Mouse (Mus musculus) urinary bladder, postnatal 10 days (tissue): ENCODE results near the gene Dag1.

Experiments
- DNase-seq: peaks from one replicate; pipeline ENCODE4 v3.0.0; 2022; ENCODE audit warnings: low spot score

Gene Dag1

DNA sequence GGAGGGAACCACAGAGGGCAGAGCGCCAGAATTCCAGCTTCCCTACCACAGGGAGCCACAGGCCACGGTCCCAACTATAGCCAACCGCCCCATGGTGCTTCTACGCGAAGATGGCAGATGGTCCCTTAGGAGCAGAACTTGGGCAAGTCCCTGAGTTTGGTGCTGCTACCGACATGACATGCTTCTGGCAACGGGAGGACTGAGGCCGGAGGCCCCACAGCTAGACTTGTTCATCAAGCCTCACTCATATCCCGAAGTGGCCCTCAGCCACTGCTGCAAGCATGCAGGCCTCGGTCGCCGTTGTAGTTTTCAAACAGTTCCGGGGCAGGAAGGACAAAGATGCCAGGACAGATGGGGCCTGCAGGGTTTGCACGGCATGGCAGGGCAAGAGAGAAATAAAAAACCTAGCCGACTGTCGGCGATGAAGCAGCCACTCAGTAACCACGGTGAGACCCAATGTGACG lies 80.2 kb downstream of the Dag1 start:
- DNase-seq: no peak

DNA sequence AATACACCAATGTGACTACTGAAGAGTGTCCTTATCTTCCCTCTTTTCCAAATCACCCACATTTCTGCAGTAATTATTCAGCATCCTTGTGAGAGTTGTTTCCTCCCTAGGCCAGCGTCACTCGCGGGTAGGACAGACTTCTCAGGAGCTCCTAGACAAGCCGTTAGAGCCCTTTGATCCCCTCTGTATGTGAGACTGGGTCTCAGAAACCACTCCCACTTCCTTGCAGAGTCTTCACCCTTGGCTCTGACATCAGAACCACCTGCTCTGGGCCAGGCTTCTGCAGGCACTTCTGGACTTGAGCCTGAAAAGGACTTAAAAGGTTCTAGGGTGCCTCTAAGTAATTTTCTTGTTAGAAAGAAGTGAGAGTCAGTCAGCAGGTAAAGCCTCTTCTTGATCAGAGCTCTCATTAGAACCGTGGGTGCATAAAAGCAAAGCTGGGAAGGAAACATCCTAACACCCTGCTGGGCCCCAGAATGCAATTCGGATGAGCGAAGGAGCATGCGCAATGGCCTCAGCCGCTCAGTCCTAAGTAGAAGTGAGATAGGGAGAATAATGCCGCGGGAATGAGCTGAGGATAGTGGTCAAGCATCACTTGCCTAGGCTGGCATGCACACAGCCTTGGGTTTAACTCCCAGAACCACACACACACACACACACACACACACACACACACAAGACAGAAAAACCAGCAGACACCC lies 80.8 kb downstream of the Dag1 start:
- DNase-seq: no peak

- no peak for DNase-seq
Observed at GRCm38 (mm10) chr9:108178391-108178790, 85.4 kb downstream of the Dag1 start.

DNA sequence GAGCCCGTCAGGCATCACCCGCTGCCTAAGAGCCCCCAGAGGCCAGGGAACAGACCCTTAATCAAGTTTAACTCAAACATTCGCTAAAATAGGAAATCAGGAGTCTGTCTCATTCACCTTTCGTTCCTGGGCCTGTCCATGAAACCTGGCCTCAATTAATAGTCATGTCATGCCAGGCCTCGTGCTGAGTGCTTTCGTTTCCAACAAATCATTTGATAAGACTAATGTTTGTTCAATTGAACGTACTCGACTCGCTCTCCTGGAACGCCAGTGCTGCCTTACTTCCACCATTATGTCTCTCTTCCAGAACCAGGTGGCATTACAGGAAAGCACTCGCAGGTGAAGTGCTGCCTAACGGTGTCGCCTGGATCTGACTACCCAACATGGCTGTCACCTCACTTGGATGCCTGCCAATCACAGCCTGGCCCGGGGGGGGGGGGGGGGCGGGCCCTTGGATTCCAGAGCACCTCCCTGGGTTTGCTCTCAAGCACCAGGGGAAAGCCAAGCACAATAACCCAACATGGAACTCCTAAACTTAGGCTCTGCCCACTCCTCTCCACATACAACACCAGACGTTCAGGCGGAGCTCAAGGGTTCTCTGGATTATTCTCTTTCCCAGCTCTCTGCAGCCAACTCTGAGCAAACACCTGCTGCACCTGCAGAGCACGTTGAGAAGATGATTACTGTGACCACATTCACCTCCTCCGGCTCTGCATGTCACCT lies 88.5 kb downstream of the Dag1 start:
- DNase-seq: no peak

DNA sequence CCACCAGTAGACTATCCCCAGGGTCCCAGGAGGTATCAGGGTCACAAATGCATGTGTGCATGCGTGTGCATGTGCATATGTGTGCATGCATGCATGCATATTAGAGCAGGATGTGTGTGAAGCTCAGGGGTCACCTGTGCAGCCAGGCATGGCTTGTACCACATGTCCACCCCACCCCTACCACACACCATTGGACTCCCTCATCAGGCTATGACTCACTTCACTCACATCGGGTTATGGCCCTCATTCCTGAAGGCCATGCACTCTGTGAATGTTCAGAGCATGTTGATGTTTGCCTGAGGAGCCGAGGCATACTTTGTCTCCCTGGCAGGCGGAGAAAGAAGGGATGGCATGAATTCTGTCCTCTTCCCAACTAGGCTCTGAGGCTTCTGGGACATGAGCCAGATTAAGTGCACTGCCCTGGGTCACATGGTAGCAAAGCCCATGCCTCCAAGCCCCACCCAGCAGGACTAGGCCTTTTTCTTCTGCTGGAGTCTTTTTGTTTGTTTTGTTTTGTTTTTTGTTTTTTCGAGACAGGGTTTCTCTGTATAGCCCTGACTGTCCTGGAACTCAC lies 90.9 kb downstream of the Dag1 start:
- DNase-seq: no peak

GRCm38 (mm10) chr9:108169751-108170150 lies 94.0 kb downstream of the Dag1 start:
- no peak for DNase-seq

DNA sequence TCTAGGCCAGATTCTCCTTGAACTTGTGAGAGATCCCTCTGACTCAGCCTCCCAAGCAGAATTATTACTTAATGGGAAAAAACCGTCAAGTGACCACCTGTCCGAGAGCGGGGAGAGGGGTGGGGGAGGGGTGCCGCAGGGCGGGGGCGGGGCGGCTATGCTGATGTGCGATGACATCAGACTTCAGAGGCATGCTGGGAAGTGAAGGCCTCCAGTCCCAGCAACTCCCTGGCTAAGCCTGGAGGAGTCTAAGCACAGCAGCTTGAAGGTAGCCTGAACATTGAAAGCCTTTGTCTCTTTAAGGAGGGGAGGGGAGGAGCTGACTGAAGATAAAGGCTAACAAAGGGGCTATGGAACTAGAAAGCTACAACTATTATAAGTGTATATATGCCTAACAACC lies 98.6 kb downstream of the Dag1 start:
- no peak for DNase-seq

GRCm38 (mm10) chr9:108163646-108164284 lies 100.0 kb downstream of the Dag1 start:
- no peak for DNase-seq

DNA sequence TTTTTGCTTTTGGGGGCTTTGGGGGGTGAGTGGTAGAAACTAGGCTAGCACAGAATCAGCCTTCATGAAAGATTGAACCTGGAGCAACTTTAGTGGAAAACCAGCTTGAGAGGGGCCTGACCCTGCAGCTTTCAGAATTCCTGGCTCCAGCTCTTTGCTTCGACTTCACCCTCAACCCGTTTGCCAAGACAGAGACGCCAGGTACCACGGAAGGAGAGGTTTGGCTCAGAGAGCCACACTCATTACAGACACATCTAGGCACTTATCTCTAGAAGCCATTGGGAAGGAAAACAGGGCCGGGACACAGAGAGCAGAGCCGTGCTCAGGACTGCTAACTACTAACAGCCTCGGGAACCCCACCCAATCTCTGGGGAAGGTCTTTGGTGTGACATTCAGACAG lies 105.9 kb downstream of the Dag1 start:
- DNase-seq: no peak

DNA sequence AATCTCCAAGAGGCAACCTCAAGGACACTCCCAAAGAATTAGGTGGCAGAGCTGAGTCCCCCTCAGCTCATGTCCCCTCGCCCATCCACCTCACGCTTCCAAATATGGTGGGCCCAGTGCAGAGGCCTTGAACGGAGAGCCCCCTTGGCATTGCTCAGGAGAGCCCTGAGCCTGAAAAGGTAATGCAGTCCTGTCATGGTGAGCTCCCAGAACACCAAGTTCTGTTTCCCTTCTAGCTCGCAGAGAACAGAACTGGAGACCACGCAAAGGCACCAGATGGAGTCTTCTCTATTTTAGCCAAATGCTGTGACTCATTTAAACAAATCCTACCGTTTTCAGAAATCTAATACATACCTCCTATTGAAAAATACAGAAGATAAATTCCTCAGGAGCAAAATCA lies 106.3 kb downstream of the Dag1 start:
- DNase-seq: no peak

DNA sequence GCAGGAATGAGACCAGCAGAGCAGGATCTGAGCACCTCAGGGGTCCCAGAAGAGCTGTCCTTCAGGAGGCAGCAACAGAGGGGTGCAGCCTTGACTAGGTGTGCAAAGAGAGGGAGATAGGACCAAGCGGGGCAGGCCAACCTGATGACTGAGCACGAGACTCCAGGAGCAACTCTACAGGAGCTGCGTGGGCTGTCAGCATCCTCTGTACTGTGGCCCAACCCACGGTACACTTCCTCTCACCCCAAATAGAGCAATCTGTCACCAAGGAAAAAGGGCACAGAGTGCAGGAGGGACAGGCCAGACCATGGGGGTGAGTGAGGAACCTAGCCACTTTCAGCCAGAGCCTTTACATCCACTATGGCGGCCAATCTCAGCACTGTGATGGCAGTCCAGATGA lies 107.0 kb downstream of the Dag1 start:
- no peak for DNase-seq

- DNase-seq: no peak
Observed at GRCm38 (mm10) chr9:108154814-108155213, 108.9 kb downstream of the Dag1 start.
